Mouse (Mus musculus) cortical plate, adult 2 months (tissue): ENCODE data around the gene Zfp148.

Experiments
- CTCF ChIP-seq: fragments of 200-500 bp; IDR thresholded peaks from 2 replicates; pipeline ENCODE4 v1.5.1; 2011; ENCODE audit warnings: mild to moderate bottlenecking, control low read depth, low read length; ENCODE audit not compliant: insufficient read depth; ENCODE audit errors: extremely low read depth
- POLR2A ChIP-seq: fragments of 200-500 bp; IDR thresholded peaks from 2 replicates; pipeline ENCODE4 v1.6.1; 2011; ENCODE audit warnings: mild to moderate bottlenecking, low read length, control low read depth; ENCODE audit not compliant: insufficient read depth; ENCODE audit errors: extremely low read depth

- TF ChIP-seq CTCF (no peak), POLR2A (no peak)
These were observed 30.0 kb downstream of the Zfp148 start for GRCm38 (mm10) chr16:33410605-33411004.
